Mouse (Mus musculus): ENCODE measurements at regions not wholly inside any gene's neighbourhood (a gene's known extent, or its start where the extent isn't known, plus 50 kb on each side); places are given as distances from the start of the nearest gene placed in this dataset.

GRCm38 (mm10) chr12:44006795-44007194 is 203.3 kb downstream of the Dnajb9 start:
- ATAC-seq (ENCODE audit: insufficient read depth, low FRiP score, low TSS enrichment) (no peak), DNase-seq (ENCODE audit: low spot score) (no peak)
- Histone ChIP-seq H3K9ac (ENCODE audit: low read length) (no peak overlapping the region), H3K27ac (ENCODE audit: low read depth, low read length) (no peak overlapping the region), H3K27me3 (ENCODE audit: control insufficient read depth, insufficient read depth, low read length) (no peaks in the 10 kb centered on the region), H3K4me1 (ENCODE audit: control insufficient read depth, insufficient read depth, low read length) (no peaks in the 10 kb centered on the region), H3K4me3 (ENCODE audit: low read depth, low read length) (no peak overlapping the region), H3K9me3 (ENCODE audit: control insufficient read depth, low read length) (no peaks in the 10 kb centered on the region), H3K4me2 (ENCODE audit: low read depth) (no peak overlapping the region), H3K36me3 (ENCODE audit: control insufficient read depth, insufficient read depth, low read length) (no peaks in the 10 kb centered on the region)
- 75% methylated on average over 2 of the region's 2 CpGs for WGBS

DNA sequence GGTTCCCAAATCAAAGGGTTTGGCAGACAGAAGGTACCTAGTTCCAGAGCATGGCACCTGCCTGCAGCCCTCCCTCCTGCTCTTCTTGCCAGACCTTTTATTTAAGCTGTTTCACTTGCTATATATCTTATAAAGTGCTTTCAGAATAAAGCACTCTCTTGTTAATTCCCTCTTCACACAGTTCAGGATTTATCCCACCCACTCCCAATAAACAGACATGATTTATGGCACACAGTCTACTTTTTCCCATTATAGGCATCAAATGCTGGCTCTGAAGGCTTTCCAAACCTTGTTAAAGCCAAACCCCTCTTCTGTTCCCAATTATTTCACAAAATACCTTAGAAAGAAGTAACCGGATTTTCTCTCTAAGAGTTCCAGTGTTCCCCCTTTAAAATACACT is 226.6 kb downstream of the Dnajb9 start:
- no peaks in the 10 kb centered on the region for H3K27me3 ChIP-seq (ENCODE audit: control insufficient read depth, insufficient read depth, low read length)
- no peak overlapping the region for H3K27ac ChIP-seq (ENCODE audit: low read depth, low read length)
- no peak overlapping the region for H3K4me2 ChIP-seq (ENCODE audit: low read depth)
- 77% methylated on average over 1 of the region's 1 CpGs for WGBS
- no peak overlapping the region for H3K4me3 ChIP-seq (ENCODE audit: low read depth, low read length)
- no peaks in the 10 kb centered on the region for H3K36me3 ChIP-seq (ENCODE audit: control insufficient read depth, insufficient read depth, low read length)
- ATAC-seq (ENCODE audit: insufficient read depth, low FRiP score, low TSS enrichment) (no peak), DNase-seq (ENCODE audit: low spot score) (no peak)
- H3K4me1 ChIP-seq (ENCODE audit: control insufficient read depth, insufficient read depth, low read length), result no peaks in the 10 kb centered on the region
- H3K9me3 ChIP-seq (ENCODE audit: control insufficient read depth, low read length), result no peaks in the 10 kb centered on the region
- no peak overlapping the region for H3K9ac ChIP-seq (ENCODE audit: low read length)

DNA sequence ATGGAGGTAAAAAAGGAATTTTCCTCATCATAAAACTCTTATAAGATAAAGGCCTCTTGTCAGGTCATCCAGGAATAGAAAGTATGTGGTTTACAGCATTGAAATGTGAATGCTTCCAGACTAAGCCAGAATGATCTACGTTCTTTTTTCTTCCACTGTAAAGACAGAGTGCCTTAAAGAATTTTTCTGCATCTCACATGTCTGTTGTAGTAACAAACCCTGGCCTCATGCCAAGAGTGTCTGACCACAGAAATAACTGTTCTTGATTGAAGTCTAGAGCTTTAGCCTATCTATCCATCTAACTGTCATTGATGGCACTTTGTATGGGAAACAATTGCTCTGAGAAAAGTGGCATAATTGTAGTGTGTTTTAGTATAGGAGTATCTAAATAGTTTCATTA is 246.2 kb downstream of the Dnajb9 start:
- no peak overlapping the region for H3K4me3 ChIP-seq (ENCODE audit: low read depth, low read length)
- ATAC-seq (ENCODE audit: insufficient read depth, low FRiP score, low TSS enrichment) (no peak), DNase-seq (ENCODE audit: low spot score) (no peak)
- no peaks in the 10 kb centered on the region for H3K4me1 ChIP-seq (ENCODE audit: control insufficient read depth, insufficient read depth, low read length)
- no peaks in the 10 kb centered on the region for H3K36me3 ChIP-seq (ENCODE audit: control insufficient read depth, insufficient read depth, low read length)
- no peaks in the 10 kb centered on the region for H3K9me3 ChIP-seq (ENCODE audit: control insufficient read depth, low read length)
- no peak overlapping the region for H3K4me2 ChIP-seq (ENCODE audit: low read depth)
- WGBS, result 73% methylated on average over 1 of the region's 1 CpGs
- H3K27ac ChIP-seq (ENCODE audit: low read depth, low read length), result no peak overlapping the region
- H3K27me3 ChIP-seq (ENCODE audit: control insufficient read depth, insufficient read depth, low read length), result no peaks in the 10 kb centered on the region
- no peak overlapping the region for H3K9ac ChIP-seq (ENCODE audit: low read length)

DNA sequence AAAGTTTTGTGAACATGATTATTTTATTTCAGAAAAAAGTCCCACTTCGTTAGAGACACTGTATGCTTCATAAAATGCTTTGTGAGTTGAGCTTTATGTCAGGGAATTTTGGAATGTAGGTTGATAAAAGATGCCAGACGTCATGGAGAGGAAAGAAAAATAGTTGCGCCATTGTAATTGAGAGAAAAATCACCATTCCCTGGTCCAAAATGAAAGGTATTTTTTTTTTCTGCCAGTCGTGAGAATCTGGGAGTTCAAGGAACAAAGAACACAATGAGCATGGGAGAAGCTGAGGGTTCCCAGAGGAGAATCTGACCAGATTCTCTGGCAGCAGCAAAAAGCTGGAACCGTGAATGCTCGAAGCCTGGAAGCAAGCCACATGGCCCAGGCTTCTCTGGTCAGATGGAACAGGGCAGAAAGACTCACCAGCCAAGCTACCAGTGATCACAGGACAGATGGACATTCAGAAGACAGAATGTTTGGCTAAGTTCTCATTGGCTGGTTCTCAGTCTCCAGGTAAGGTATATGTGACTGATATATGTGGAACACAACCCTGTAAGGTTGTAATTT is 247.5 kb downstream of the Dnajb9 start:
- Histone ChIP-seq H3K4me1 (ENCODE audit: control insufficient read depth, insufficient read depth, low read length) (no peaks in the 10 kb centered on the region), H3K4me3 (ENCODE audit: low read depth, low read length) (no peak overlapping the region), H3K4me2 (ENCODE audit: low read depth) (no peak overlapping the region), H3K27me3 (ENCODE audit: control insufficient read depth, insufficient read depth, low read length) (no peaks in the 10 kb centered on the region), H3K9me3 (ENCODE audit: control insufficient read depth, low read length) (no peaks in the 10 kb centered on the region), H3K27ac (ENCODE audit: low read depth, low read length) (no peak overlapping the region), H3K36me3 (ENCODE audit: control insufficient read depth, insufficient read depth, low read length) (no peaks in the 10 kb centered on the region), H3K9ac (ENCODE audit: low read length) (no peak overlapping the region)
- WGBS, result 80% methylated on average over 6 of the region's 6 CpGs
- no peak for ATAC-seq (ENCODE audit: insufficient read depth, low FRiP score, low TSS enrichment)
- DNase-seq (ENCODE audit: low spot score), result no peak

GRCm38 (mm10) chr12:43924228-43924627 is 285.9 kb downstream of the Dnajb9 start:
- H3K9ac ChIP-seq (ENCODE audit: low read length), result no peak overlapping the region
- ATAC-seq (ENCODE audit: insufficient read depth, low FRiP score, low TSS enrichment) (no peak), DNase-seq (ENCODE audit: low spot score) (no peak)
- H3K4me3 ChIP-seq (ENCODE audit: low read depth, low read length), result no peak overlapping the region
- no peaks in the 10 kb centered on the region for H3K36me3 ChIP-seq (ENCODE audit: control insufficient read depth, insufficient read depth, low read length)
- no peaks in the 10 kb centered on the region for H3K9me3 ChIP-seq (ENCODE audit: control insufficient read depth, low read length)
- H3K27ac ChIP-seq (ENCODE audit: low read depth, low read length), result no peak overlapping the region
- no peaks in the 10 kb centered on the region for H3K4me1 ChIP-seq (ENCODE audit: control insufficient read depth, insufficient read depth, low read length)
- 78% methylated on average over 5 of the region's 5 CpGs for WGBS
- no peaks in the 10 kb centered on the region for H3K27me3 ChIP-seq (ENCODE audit: control insufficient read depth, insufficient read depth, low read length)
- H3K4me2 ChIP-seq (ENCODE audit: low read depth), result no peak overlapping the region

DNA sequence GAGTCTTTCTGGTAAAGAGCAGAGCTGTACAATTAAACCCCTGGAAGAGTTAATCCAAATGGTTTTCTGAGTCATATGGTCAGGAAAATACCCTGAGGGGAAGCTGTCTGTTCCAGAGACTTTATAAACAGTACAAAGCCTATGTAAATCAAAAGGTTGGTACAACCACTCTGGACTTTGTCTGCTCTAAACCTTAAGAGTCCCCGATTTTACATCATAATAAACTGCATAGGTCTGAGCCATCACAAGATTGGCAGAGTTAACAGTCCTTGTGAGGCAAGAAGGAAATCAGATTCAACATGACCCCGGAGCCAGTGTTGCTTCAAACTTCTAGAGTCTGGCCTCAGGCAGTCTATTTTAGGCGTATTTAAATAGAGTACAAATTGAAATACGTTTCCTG is 289.7 kb downstream of the Dnajb9 start:
- H3K4me3 ChIP-seq (ENCODE audit: low read depth, low read length), result no peak overlapping the region
- no peak overlapping the region for H3K9ac ChIP-seq (ENCODE audit: low read length)
- no peaks in the 10 kb centered on the region for H3K27me3 ChIP-seq (ENCODE audit: control insufficient read depth, insufficient read depth, low read length)
- DNase-seq (ENCODE audit: low spot score) (no peak), ATAC-seq (ENCODE audit: insufficient read depth, low FRiP score, low TSS enrichment) (no peak)
- no peaks in the 10 kb centered on the region for H3K9me3 ChIP-seq (ENCODE audit: control insufficient read depth, low read length)
- no peaks in the 10 kb centered on the region for H3K36me3 ChIP-seq (ENCODE audit: control insufficient read depth, insufficient read depth, low read length)
- no peaks in the 10 kb centered on the region for H3K4me1 ChIP-seq (ENCODE audit: control insufficient read depth, insufficient read depth, low read length)
- WGBS, result 85% methylated on average over 4 of the region's 4 CpGs
- no peak overlapping the region for H3K4me2 ChIP-seq (ENCODE audit: low read depth)
- no peak overlapping the region for H3K27ac ChIP-seq (ENCODE audit: low read depth, low read length)

- H3K4me3 ChIP-seq (ENCODE audit: low read depth, low read length), result no peak overlapping the region
- DNase-seq (ENCODE audit: low spot score) (no peak), ATAC-seq (ENCODE audit: insufficient read depth, low FRiP score, low TSS enrichment) (no peak)
- no peak overlapping the region for H3K9ac ChIP-seq (ENCODE audit: low read length)
- H3K9me3 ChIP-seq (ENCODE audit: control insufficient read depth, low read length), result no peaks in the 10 kb centered on the region
- H3K36me3 ChIP-seq (ENCODE audit: control insufficient read depth, insufficient read depth, low read length), result no peaks in the 10 kb centered on the region
- no peaks in the 10 kb centered on the region for H3K4me1 ChIP-seq (ENCODE audit: control insufficient read depth, insufficient read depth, low read length)
- no peak overlapping the region for H3K27ac ChIP-seq (ENCODE audit: low read depth, low read length)
- no peaks in the 10 kb centered on the region for H3K27me3 ChIP-seq (ENCODE audit: control insufficient read depth, insufficient read depth, low read length)
- no peak overlapping the region for H3K4me2 ChIP-seq (ENCODE audit: low read depth)
- 85% methylated on average over 3 of the region's 3 CpGs for WGBS
Observed at GRCm38 (mm10) chr12:43919114-43919513, 291.0 kb downstream of the Dnajb9 start.

GRCm38 (mm10) chr12:43916779-43917178 is 293.3 kb downstream of the Dnajb9 start:
- no peak overlapping the region for H3K27ac ChIP-seq (ENCODE audit: low read depth, low read length)
- H3K27me3 ChIP-seq (ENCODE audit: control insufficient read depth, insufficient read depth, low read length), result no peaks in the 10 kb centered on the region
- H3K36me3 ChIP-seq (ENCODE audit: control insufficient read depth, insufficient read depth, low read length), result no peaks in the 10 kb centered on the region
- DNase-seq (ENCODE audit: low spot score) (no peak), ATAC-seq (ENCODE audit: insufficient read depth, low FRiP score, low TSS enrichment) (no peak)
- no peaks in the 10 kb centered on the region for H3K9me3 ChIP-seq (ENCODE audit: control insufficient read depth, low read length)
- H3K4me1 ChIP-seq (ENCODE audit: control insufficient read depth, insufficient read depth, low read length), result no peaks in the 10 kb centered on the region
- H3K9ac ChIP-seq (ENCODE audit: low read length), result no peak overlapping the region
- H3K4me2 ChIP-seq (ENCODE audit: low read depth), result no peak overlapping the region
- no peak overlapping the region for H3K4me3 ChIP-seq (ENCODE audit: low read depth, low read length)

DNA sequence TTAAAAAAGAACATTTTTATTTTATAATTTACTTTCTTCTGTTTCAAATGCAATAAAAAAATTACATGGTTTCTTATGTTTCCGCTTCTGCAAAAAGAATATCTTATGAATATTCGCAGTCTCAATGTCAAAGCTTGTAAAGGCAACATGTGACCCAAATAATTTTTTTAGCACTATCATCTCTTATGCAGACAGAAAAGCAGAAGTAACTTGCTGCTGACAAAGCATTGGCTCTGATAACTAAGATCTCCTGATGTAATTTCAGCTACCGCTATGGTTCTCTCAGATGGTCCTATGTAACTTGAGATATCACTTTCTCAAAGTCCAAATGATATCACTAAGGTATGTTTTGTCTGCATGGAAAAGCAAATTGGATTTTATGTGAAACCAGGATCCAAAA is 310.9 kb downstream of the Dnajb9 start:
- H3K4me3 ChIP-seq (ENCODE audit: low read depth, low read length), result no peak overlapping the region
- no peak overlapping the region for H3K9ac ChIP-seq (ENCODE audit: low read length)
- no peaks in the 10 kb centered on the region for H3K27me3 ChIP-seq (ENCODE audit: control insufficient read depth, insufficient read depth, low read length)
- H3K27ac ChIP-seq (ENCODE audit: low read depth, low read length), result no peak overlapping the region
- no peak overlapping the region for H3K4me2 ChIP-seq (ENCODE audit: low read depth)
- no peak for ATAC-seq (ENCODE audit: insufficient read depth, low FRiP score, low TSS enrichment)
- H3K4me1 ChIP-seq (ENCODE audit: control insufficient read depth, insufficient read depth, low read length), result no peaks in the 10 kb centered on the region
- H3K9me3 ChIP-seq (ENCODE audit: control insufficient read depth, low read length), result no peaks in the 10 kb centered on the region
- H3K36me3 ChIP-seq (ENCODE audit: control insufficient read depth, insufficient read depth, low read length), result no peaks in the 10 kb centered on the region
- 94% methylated on average over 3 of the region's 3 CpGs for WGBS
- DNase-seq (ENCODE audit: low spot score), result no peak
